Mouse (Mus musculus): ENCODE results near the gene Ccl3.

Ccl3 gene

DNA sequence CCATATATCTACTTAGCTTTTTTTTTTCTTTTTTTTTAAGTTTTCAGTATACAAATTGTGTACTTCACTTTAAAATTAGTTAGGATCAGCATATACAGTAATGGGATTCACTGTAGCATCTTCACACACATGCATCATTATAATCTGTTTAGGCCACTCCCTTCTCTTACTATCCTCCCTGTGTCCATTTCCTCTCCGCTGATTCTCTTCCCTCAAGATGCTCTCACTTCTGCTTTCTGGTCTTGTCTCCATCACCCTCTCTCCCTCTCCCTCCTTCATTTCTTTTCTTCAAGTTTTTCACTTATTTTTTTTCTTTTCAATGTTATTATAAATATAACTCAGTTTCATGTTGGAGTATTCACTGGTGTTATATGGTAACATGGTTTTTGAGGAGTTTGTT, 30.1 kb downstream of the Ccl3 start:
- DNase-seq, result no peak

DNA sequence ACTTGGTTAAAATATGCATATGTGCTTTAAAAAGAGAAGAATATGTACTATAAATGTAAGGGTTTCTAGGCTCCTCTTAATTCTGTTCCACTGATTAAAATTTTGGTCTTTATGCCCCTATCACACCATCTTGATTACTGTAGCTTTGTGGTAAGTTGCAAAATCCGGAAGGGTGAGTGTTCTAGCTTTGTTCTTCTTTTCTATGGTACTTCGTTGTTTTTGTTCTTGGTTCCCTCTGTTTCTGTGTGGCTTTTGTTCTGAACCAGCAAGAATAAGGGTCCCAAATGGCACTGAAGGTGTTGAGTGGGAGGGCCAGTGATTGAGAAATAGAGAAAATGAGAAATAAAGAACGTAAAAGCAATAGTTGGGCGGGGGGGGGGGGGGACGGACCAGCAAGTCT, 30.9 kb downstream of the Ccl3 start:
- no peak for DNase-seq

DNA sequence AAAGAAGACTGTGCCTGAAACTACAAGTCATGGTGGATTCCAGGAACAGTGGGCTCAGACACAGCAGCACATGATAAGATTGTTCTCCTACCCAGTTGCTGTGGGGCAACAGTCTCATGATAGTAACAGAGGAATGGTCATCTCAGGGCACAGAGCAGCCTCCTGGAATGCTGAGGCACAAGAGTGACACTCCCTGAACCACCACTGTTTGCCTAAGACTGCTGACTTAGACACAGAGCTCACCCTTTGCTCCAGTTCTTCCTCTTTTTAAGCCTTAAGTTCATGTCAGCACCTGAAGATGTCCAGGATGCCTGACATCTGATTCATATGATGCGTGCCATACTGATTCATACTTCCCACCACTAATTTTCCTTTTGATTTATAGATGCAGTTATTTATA, 32.6 kb downstream of the Ccl3 start:
- DNase-seq, result peak; percentile 45

DNA sequence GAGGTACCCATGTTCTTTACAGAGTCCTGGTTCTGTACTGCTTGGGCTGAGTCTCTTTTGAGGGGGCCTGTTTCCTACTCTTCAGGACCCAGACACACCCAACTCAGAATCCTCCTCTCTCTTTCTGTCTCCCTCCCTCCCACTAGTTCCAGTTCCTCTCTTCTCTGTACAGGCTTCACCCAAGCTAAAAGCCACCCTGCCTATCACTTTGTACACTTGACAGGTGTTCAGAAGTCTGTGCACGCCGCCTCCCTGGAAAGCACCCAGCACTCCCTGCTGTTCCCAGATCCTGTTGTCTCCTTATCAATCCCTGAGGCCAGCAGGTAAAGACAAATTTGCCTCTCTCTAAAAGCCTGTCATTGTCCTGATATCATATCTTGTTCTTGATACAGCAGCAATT, 38.3 kb downstream of the Ccl3 start:
- no peak for DNase-seq

DNA sequence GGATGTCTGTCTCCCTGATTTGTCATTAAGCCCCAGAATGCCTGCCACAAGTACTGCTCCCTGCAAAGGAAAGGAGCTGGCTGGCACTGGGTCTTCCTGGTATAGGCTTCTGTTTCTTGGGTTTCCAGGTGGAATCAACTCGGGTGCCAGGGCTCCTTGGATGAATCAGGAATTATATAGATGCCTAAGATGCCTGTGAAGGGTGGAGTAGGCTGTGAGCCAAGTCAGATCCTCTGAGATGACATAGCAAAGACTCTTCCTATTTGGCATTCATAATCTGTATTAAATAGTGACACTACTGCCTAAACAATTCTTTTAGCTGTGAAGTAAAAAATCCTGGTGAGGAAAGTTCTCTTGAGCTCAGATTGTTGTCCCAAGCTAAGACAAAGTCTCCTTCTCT, 42.8 kb downstream of the Ccl3 start:
- DNase-seq, result no peak

DNA sequence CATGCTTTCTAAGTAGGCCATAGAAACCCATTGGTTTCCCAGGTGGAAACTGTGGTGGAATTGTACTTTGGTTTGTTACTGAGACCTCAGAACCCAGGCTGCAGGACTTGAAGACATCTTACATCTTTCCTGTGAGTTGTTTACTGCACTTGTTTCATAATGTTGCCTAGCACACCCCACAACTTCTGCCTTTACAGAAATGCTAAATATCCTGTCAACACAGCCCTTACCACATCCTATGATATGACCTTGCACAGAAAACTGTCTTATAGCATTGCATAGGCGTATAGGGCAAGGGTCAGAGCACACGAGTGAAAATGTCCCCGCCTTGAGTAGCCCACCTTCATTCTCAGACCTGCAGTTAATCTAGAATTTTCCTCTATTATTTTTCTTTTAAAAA, 43.6 kb downstream of the Ccl3 start:
- DNase-seq, result no peak

DNA sequence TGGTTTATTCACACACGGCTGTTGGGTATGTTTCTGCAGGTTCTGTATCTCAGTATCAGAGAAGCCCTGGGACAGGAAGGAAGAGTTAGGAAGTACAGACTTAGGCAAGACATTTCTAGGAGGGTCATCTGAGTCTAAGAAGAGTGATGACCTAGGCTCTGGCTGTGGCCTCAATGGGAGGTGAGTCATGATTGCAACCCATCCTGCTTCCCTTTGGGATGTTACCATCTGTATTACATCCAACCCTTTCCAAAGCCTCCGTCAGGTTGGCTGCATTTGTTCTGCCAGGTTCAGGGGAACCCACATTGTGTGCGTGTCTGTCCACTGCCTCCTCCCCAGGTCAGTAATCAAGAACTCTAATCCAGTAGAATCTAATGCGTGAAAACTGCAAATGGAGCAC, 44.5 kb downstream of the Ccl3 start:
- no peak for DNase-seq

DNA sequence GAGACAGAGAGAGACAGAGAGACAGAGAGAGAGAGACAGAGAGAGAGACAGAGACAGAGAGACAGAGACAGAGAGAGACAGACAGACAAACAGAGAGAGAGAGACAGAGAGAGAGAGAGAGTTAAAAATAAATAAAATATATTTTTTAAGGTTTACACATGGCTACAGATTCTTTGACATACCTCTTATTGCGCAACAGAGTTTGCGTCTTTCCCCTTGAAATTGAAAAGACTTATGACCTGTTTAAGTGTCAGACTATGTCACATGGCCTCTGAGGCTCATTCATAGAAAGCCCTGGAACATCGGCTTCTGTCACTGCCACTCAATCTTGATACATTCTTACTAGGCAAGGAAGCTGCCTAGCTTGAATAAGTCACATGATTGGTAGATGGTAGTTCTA, 45.8 kb downstream of the Ccl3 start:
- DNase-seq, result no peak

DNA sequence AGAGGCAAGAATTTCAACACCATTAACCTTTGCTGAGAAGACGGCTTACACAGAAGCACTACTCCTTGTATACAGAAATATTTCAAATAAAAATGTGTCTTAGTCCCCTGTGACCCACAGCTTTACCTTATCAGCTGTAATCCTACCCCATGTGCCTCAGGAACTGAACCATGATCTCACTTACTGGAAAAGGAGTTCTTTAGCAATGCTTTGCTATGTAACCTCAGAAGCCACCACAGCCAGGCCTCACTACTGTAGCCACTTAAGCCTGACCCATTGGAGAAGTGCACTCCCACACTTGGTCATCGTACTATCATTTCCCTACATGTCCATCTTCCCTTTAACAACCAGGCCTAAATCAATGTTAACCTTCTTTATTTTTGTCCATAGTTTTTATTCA, 48.6 kb downstream of the Ccl3 start:
- DNase-seq, result no peak

DNA sequence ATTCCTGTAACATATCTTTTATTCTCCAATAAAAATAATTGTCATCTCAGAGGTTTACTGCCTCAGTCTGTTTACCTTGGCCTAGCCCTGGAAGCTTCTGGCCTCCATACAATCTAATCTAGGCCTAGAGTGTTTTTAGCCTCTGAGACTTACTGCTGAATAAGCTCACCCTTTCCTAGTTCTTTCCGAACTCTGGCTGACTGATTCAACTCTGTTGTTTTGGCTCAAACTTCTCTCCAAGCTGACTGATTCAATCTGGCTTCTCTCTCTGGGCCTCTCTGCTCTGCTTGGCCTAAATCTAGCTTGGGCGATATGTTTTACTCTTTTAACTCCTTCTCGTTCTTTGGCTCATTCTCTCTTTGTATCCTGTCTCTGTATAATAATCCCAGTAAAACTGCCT, 50.2 kb downstream of the Ccl3 start:
- no peak for DNase-seq

DNA sequence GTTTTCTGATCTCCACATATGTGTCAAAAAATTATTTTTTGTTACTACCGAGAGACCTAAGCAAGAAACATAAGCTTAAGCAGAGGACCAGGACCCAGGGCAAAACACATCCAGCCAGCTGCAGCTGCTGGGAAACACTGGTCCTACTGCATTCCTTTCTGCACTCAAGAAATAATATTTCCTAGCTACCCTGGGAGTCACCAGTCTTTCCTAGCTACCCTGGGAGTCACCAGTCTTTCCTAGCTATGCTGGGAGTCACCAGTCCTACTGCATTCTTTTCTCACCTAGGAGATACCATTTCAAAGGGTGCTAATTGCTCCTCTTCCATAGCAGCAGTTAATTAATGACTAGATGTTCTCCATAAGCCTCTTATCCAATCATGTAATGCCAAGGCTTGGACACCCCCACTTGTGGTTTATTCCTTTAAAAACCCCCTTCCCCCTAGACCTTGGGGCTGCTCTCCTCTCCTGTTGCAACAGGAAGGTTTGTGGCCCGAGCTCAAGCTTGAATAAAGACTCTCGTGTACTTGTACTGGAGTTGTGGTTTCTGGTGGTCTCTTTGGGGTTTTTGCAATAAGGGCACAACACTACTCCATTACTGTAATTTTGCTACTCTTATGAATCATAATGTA, 50.8 kb downstream of the Ccl3 start:
- DNase-seq, result no peak
